Mouse (Mus musculus) yolk sac, embryonic 10.5 days (tissue): ENCODE data around the gene Tbccd1.
"Not testable (repeated sequence)": the region's sequence is repeated elsewhere in the genome, so short reads cannot be mapped to it uniquely, and the experiment has no call there.

Experiments used
- DNase-seq: peaks from one replicate; pipeline ENCODE4 v3.0.0-alpha.2; 2017; ENCODE audit warnings: low spot score

The Tbccd1 gene

DNA sequence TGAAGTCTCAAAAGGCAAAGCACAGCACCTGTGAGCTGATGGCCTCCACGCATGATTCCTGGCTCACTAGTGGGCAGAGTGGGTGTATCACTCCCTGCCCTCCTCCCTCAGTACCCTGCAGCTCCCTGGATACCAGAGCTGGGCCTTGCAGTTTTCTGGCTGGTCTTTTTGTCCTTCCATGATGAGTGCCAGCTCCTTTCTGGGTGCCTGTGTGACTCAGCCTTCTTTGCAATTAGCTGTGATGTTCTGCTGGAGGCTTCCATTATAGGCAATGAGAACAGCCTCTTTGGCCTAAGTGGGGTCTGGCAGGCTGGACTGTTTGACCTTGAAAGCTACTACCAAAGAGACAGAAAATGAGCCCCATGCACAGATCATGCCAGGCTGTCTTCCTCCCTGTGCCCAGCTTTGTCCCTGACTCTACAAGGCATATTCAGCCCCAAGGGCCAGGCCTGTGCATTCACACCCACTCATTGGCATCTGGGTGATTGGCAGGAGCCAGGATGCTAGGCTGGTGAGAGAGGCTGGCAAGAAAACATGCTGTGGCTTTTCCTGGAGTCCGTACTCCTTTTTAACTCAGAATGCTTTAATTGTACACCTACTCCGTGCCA, 78.1 kb downstream of the Tbccd1 start:
- DNase-seq, result no peak

- not testable (repeated sequence) for DNase-seq
Measured at GRCm38 (mm10) chr16:22778296-22778695, 79.2 kb downstream of the Tbccd1 start.

- DNase-seq, result no peak
Measured at GRCm38 (mm10) chr16:22775471-22775985, 81.9 kb downstream of the Tbccd1 start.

DNA sequence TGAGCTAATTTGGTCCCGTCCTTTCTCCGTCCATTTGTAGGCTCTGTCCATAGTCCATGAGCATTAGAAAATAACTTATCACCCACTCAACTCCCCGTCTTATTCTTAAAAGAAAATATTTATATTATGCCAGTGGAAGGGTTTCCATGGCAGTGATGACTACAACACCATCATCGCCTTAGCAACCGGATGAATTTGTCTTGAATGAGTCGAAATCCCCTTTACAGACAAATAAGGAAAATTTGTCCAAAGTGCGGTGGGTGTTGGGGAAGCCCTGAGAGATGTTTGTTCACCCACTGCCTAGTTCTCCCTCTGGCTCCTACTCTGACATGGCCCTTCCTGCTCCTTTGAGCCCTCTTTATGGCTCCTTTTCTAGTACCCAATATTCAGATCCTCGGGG, 88.8 kb downstream of the Tbccd1 start:
- DNase-seq, result no peak

DNA sequence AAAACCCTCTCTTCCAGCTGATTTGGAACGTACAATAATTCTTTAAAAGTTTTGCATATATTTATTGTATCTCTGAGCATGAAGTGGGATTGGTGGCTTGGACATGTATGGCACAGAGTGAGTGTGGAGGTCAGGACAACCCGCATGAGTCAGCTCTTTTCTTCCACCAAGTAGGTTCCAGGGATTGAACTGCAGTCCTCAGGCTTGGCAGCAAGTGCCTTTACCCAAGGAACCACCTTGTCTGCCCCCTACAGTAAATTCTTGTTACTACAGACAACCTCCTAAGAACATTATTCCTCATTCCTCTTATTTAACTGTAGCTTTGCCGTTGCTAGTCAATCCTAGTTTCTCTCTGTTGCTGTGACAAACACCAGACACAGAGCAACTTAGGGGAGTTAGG, 90.1 kb downstream of the Tbccd1 start:
- DNase-seq, result no peak

- DNase-seq, result no peak
Measured at GRCm38 (mm10) chr16:22766738-22767211, 90.7 kb downstream of the Tbccd1 start.

GRCm38 (mm10) chr16:22765531-22765930, 91.9 kb downstream of the Tbccd1 start:
- no peak for DNase-seq
